Mouse (Mus musculus): ENCODE data around the gene Ccdc7b.
"Not testable (repeated sequence)": the region's sequence is repeated elsewhere in the genome, so short reads cannot be mapped to it uniquely, and the experiment has no call there.

Ccdc7b gene

DNA sequence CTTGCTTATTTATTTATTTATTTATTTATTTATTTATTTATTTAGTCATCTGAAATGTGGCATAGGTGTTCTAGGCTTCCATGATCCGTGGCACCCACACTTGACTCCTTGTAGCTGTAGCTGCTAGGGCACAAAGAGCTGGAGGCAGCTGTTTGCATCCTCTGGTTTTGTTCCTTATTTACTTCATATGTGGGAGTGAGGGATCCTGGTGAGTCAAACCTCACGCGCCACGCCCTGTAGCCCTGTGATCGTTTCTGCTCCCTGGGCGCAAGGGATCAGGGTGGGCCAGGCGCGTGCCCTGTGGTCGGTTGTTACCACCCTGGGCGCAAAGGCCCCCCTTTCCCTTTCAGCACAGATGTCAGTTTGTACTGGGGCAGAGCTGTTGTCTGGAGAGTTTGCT is at the start of gene Ccdc7b:
Gene Ccdc7b (plus strand): TSS at position 301 of the 400 bp plus-strand sequence.
- DNase-seq = not testable (repeated sequence)

GRCm38 (mm10) chr8:129065417-129065816 is 1.5 kb upstream of the Ccdc7b start, which contains the start of gene Ccdc7a:
TSS of gene Ccdc7a (minus strand) at chr8:129065517.
- not testable (repeated sequence) for DNase-seq

- not testable (repeated sequence) for DNase-seq
Measured at GRCm38 (mm10) chr8:129115761-129116160, 48.8 kb downstream of the Ccdc7b start.

DNA sequence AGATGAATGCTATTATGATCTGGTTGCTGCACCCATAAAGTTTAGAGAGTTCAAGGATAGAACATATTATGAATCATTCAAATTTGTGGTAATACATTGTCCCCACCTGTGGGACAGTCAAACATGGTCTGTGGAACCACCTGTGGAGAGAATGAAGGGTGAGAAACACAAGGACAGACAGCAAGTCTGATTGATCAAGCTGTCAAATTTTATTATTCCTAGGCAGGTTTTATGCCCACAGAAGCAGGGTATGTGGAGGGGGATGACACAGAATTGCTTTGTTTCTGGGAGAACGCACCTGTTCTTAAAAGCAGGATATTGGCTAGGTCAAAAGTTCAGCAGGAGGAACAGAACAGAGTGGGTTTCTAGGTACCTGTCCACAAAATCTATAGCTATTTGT is 64.6 kb downstream of the Ccdc7b start, which contains the start of gene Gm10999:
Gene Gm10999 (minus strand): TSS at position 101 of the 400 bp plus-strand sequence.
- DNase-seq = no peak

GRCm38 (mm10) chr8:129133475-129133874 is 66.5 kb downstream of the Ccdc7b start:
- peak; percentile 70 for DNase-seq

All from heart, adult 11 months (tissue).